Mouse (Mus musculus): ENCODE measurements around the gene Meis2. TPM values are rescaled to one million over a fixed set of nuclear protein-coding genes. Genes with fewer than 3 reads are reported as not detected.

Gene Meis2
- total RNA-seq, 2 experiments from 2014 or later = 93.8 to 104 TPM

DNA sequence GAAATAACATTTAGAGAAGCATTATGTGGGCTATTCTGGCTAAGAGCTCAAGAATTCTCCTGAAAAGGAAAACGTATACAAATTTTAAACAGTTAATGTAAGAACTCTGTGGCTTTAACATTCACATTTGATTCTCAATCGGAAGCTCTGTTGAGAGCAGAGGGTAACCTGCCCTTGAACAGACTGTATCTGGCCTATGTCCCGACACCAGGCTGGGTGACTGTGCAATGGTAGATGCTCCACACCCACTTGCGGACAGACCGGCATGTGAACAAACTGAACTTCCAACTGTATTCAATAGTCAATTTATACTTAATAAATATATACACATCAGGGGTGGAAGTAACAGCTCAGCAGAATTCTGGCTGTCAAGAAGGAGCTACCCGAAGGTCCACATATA lies 164.6 kb downstream of the Meis2 start:
- no peak for DNase-seq

DNA sequence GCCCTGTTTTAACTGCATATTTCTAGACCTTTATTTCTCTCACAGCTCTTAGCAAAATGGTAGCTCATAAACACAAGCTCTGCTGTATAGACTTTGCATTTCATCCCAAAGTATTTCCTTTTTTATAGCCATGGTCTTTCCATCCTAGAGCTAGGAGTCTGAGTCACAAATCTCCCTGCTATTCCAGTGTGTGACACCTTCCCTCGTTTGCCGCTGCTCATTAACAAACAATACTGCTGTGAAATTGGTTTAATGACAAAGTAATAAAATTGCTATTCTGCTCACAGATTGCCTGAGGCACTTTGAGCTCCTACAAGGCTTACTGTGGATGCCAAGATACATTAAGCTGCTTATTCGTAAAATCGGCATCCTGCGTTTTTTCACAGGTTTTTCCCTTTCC lies 168.1 kb downstream of the Meis2 start:
- DNase-seq = no peak

- no peak for DNase-seq
Observed at GRCm38 (mm10) chr2:115897001-115897400, 168.6 kb downstream of the Meis2 start.

DNA sequence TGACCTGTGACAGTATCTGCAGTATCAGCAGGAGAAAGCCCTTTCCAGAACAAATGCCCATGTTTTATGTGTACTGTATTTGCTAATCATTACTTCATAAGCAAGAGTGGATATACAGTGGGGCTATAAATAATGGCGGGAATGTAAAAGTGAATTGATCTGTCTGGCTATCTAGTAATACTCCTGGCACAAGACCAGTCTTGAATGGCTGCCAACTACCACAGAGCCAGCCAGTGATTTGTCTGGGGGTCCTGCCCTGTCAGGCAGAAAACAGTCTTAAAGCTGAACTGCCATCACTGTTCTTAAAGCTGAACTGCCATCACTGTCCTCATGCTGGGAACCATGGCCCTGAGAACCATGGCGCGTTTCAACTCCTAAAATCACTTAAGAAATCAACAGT lies 169.9 kb downstream of the Meis2 start:
- peak; percentile 43 for DNase-seq

DNA sequence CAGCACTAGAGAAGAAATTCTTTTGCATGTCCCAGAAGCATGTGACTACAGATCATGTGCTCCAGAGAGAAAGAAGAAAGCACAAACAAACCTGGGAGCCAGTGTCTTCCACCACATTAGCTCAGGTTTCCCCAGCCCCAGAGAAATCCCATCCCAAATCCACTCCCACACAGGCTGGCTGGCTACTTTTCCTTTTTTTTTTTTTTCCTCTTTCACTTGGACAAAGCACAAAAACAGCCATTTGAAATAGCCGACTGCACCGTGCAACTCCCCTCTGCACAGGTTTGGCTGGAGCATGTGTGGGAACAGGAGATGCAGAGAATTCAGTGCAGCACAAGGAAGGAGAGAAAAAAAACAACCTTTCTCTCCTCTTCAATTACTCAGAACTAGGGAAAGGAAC lies 170.4 kb downstream of the Meis2 start:
- no peak for DNase-seq

DNA sequence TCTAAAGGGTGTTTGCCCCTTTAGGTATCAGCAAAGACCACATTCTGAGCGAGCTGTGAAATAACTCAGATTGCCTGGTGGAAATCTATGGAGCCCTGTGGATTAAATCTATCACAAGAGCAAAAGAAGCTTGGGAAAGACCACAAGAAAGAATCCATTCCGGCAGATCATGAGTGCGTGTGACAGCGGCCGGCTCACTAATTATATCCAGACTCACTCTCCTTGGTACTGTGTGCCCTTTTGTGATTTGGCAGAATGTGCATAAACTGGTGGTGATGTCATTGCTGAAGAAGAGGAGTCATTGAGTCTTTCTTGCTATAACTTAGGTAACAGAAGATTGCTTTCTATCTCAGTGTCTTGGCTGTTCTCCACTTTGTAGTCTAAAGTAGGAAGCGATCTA lies 172.5 kb downstream of the Meis2 start:
- DNase-seq = no peak

DNA sequence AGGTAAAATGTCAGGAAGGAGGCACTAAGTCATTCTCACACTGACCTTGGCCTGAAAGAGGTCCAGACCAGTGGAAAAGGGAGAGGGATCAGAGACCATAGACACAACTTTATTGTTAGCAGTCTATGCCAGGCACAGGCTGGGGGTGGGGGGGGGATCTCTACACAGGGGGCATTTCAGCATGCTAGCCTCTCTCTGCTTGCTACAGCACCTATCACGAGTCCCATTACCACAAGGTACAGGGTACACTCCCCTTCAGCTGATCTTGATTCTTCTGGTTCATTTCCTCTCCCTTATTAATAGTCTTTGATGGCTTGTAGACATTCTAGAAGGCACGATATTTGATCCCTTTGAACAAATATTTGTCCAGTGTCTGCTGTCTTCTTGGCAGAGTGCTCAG lies 174.9 kb downstream of the Meis2 start:
- DNase-seq = no peak

DNA sequence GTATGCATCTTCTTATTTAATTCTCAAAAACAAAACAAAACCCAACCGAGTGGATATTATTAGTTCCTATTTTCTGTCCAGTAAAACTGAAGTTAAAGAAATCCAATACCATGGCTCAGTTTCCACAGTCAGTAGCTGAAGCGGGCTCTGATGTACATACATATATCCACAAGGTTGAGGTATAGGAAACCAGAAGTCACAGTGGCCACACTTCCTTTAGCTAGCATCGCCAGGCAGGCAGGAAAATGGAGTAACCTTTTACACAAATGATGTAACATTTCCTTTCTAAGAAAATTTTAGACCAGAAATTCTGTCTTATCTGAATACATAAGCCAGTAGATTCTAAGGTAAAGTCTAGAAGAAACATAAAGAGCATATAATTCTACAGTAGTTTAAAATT lies 175.6 kb downstream of the Meis2 start:
- no peak for DNase-seq

GRCm38 (mm10) chr2:115889212-115889611 lies 176.4 kb downstream of the Meis2 start:
- no peak for DNase-seq

GRCm38 (mm10) chr2:115888336-115889077 lies 177.1 kb downstream of the Meis2 start:
- DNase-seq = no peak

DNA sequence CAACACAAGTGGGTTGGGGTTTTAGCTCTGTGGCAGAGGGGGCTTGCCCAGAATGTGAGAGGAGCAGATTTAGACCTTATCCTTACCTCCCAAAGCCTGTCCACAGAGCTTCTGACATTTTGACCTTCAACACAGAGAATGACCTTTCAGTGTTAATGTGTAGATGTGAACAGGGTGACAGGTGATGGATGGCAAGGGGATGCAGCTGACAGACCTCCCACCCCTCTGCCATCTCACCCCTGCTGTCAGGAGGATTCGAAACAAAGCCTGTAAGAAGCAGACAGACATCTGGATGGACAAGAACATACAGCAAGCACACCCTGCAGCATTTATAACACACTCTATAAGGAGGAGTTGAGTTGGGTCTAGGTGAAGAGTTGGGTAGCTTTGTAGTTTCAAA lies 178.0 kb downstream of the Meis2 start:
- DNase-seq = no peak

DNA sequence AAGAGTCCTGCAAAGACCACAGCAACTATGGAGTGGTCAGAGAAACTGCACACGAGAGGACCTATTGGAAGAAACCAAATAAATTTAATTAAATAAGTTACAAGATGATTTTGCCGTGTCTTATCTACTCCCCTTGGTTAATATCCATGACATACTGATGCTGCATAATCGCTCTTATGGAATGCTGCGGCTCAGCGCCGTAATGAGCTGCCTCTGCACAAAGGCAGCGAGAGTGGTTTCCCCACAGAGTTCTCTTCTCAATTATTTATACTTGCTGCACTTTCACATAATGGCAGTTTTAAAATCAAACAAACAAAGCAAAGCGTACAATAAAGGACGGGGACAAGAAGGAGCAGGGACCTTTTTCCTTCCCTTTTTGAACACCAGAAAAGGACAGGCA lies 181.5 kb downstream of the Meis2 start:
- DNase-seq = no peak

- DNase-seq = no peak
Observed at GRCm38 (mm10) chr2:115883520-115883919, 182.1 kb downstream of the Meis2 start.

- DNase-seq = no peak
Observed at GRCm38 (mm10) chr2:115875802-115876531, 189.7 kb downstream of the Meis2 start.

DNA sequence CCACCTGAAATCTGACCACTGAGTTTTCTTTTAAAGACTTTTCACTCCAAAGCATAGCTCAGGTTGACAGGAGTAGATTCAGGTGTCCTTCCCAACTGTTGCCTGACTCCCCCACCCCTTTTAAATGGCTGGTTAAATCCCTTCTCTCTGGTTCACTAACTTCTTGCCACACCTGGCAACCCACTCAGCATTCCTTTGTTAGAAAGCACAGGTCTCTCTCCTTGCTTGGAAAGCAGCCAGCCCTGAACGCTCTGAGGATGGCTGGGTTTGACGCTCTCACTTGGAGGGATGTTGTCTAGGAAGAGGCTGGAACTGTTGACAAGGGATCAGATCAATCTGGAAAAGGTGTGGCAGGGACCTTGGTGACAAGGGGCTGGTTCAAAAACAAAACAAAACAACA lies 192.8 kb downstream of the Meis2 start:
- DNase-seq = no peak

DNA sequence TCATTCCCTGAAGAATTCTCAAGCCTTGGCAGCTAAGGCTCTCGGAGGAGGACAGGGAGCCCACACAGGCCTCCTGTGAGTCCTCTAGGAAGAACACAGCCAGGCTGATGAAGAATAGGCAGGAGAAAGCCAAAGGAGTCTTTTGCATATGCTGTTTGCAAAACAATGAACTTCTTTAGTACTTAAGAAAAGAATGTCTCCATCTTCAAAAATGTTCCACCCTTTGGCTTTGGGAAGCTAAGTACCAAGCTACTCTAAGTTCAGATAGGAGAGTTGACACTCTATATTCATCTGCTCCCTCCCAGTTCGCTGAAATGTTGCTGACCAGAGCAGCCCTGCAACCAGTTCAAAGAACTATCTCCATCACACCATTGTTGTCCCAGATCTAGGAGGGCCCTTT lies 195.7 kb downstream of the Meis2 start:
- no peak for DNase-seq

GRCm38 (mm10) chr2:115860600-115861347 lies 204.9 kb downstream of the Meis2 start:
- DNase-seq = peak; percentile 64

GRCm38 (mm10) chr2:115860141-115860480 lies 205.5 kb downstream of the Meis2 start:
- peak; percentile 73 for DNase-seq

DNA sequence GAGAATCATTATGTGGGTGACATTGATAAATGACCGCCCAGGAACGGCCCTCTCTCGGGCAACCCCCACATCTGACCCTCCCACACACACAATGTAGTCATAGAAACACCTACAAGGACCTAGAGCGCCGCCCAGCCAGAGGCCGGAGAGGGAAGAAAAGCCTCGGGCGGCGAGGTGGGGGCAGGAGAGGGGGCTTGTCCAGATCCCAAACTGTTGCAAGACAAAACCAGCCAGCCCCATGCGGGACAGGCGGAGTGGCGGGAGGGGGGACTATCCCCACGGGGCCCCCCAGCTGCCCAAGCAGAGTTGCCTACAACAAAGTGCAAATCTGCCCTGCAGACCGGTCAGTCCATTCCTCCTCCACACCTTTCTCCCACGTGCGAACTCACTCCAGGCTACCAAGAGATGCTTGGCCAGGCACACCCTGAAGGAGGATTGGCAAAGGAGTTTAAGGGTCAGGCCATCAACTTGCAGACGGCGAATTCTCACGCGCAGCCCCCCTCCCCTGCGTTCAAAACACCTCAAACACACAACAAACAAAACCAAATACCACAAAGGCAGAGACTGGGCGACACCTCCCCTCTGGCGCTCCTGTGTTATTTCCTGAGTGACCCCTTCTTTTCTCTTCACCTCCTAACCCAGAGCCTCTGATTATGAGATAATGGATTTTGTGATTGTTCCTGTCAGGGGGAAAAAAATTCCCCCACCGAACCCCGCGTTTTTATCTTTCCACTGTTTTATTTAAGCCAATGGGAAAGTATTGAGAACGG lies 206.1 kb downstream of the Meis2 start:
- peak; percentile 77 for DNase-seq

GRCm38 (mm10) chr2:115858927-115859326 lies 206.7 kb downstream of the Meis2 start:
- no peak for DNase-seq

DNA sequence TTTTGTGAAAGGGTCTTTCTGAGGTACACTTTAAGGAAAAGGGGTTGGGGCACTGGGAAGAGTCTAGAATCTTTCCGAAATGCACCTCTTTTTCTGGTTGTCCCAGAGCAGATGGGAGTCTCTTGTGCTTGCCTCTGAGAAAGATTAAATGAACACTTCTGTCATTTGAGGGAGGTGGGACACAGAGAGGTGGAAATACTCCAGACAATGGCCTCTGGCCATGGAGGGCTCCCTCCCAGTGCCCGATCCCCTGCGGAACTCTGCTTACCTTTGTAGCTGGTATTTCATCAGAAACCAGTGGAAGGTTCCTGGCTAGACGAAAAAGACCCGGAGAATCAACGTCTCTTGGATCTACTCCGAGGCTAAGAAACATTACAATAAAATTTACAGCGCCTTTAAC lies 207.4 kb downstream of the Meis2 start:
- no peak for DNase-seq

All from adrenal gland, postnatal 10 days (tissue).